Mouse (Mus musculus) small intestine, adult 2 months (tissue): ENCODE results near the gene Gm12258.

Source experiments
- CTCF ChIP-seq: fragments of 200-500 bp; IDR thresholded peaks from 2 replicates; pipeline ENCODE4 v1.5.1; 2012; ENCODE audit warnings: low read depth, mild to moderate bottlenecking, control low read depth, inconsistent platforms, low read length, moderate library complexity, mixed read lengths; ENCODE audit not compliant: insufficient replicate concordance, insufficient read length; ENCODE audit errors: extremely low read depth
- POLR2A ChIP-seq: fragments of 200-500 bp; IDR thresholded peaks from 2 replicates; pipeline ENCODE4 v1.6.1; 2012; ENCODE audit warnings: low read depth, mild to moderate bottlenecking, control low read depth, inconsistent platforms, low read length, moderate library complexity

DNA sequence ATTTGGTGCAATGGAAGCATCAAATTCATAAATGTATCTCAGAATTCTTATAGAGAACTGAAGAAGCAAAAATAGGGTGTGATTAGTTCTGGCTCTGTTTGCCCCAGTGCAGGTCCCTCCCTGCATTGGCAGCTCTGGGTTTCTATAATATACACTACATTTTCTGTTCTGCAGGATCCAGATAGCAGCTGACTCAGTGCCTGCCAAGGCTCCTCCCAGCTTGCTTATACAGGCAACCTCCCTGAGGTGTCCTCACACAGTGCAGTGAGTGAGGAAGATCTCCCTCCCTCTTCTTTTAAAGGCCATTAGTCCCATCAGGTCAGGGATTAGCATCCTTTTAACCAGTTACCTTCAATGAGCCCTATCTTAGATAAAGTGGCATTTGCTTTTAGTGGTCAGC, 54.1 kb downstream of the Gm12258 start:
- TF ChIP-seq CTCF (no peak), POLR2A (no peak)
